ENCODE assay signal across 8 mouse cellular contexts in the genomic region with DNA sequence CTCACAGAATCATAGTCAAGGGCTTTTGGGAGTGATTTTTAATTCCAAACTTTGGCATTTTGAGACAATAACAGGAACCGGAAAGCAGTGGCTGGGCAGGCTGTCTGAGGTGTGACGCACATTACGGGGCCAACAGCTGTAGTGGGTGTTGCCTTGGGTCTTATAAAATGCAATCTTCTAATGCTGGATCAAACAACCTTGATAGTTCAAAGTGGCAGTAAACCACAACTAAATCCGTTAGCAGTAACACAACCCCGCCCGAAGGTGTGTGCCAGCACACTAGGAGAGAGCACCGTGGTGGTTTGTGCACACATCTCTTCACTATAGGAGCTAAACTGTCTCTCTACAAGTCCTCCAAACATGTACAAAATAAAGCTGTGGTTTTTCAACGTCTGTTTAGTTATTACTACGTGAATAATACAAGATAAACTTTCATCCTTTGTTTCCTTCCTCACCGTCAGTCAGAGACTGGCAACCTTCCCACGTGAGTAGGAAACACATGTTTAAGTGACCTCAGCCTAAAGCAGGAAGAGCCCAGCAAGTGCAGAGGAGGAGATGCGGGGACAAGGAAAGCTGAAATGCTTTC.
DNase-seq lines count a peak whose midpoint lies in the region; ATAC-seq lines count a peak whose summit lies in the region.

No protein-coding gene starts in this region.

- H3K4me3 ChIP-seq in heart, embryonic 15.5 days = no peak overlapping the region
- H3K4me3 ChIP-seq in limb, embryonic 12.5 days (replicated peaks) = no peak overlapping the region
- no peak overlapping the region for H3K4me3 ChIP-seq in forebrain, embryonic 14.5 days (ENCODE audit: low read depth, low read length)

- WGBS in heart, embryonic 15.5 days = 29% methylated on average over 12 of the region's 12 CpGs
- WGBS in limb, embryonic 12.5 days = 55% methylated on average over 12 of the region's 12 CpGs
- WGBS in forebrain, embryonic 14.5 days = 71% methylated on average over 12 of the region's 12 CpGs

- H3K4me2 ChIP-seq in heart, embryonic 15.5 days = peak overlapping the region; percentile 41
- H3K4me2 ChIP-seq in limb, embryonic 12.5 days = no peak overlapping the region
- H3K4me2 ChIP-seq in forebrain, embryonic 14.5 days (ENCODE audit: low read length) = no peak overlapping the region

- ATAC-seq in heart, embryonic 15.5 days (replicated peaks; ENCODE audit: insufficient number of reproducible peaks, insufficient read depth, low FRiP score, low read depth) = peak; percentile 52
- no peak for ATAC-seq in limb, embryonic 12.5 days (ENCODE audit: insufficient number of reproducible peaks, insufficient read depth, low FRiP score, low TSS enrichment, low read depth)
- ATAC-seq in monocyte, adult 5-6 weeks (replicated peaks; ENCODE audit: insufficient number of reproducible peaks, low FRiP score, low TSS enrichment, poor library complexity, severe bottlenecking) = peak; percentile 66
- ATAC-seq in forebrain, embryonic 14.5 days = no peak

- peaks cover 45% of the 10 kb centered on the region for H3K4me1 ChIP-seq in heart, embryonic 15.5 days (replicated peaks)
- peaks cover 12% of the 10 kb centered on the region for H3K4me1 ChIP-seq in limb, embryonic 12.5 days (replicated peaks)
- H3K4me1 ChIP-seq in forebrain, embryonic 14.5 days (ENCODE audit: control insufficient read depth, insufficient read depth, low read length) = no peaks in the 10 kb centered on the region

- DNase-seq in spleen, adult 12 weeks (ENCODE audit: low spot score) = peak; percentile 47
- DNase-seq in spleen, postnatal 14 days (ENCODE audit: low spot score in 2 of 2) = no peak
- no peak for DNase-seq in forebrain, embryonic 14.5 days (ENCODE audit: low spot score)
- no peak for DNase-seq in retina, embryonic 14.5 days (ENCODE audit: low spot score)
- DNase-seq in cerebellum, adult 11 months = no peak

- no peak overlapping the region for H3K9ac ChIP-seq in heart, embryonic 15.5 days
- H3K9ac ChIP-seq in limb, embryonic 12.5 days (replicated peaks) = no peak overlapping the region
- H3K9ac ChIP-seq in forebrain, embryonic 14.5 days (ENCODE audit: low read length) = no peak overlapping the region

- H3K9me3 ChIP-seq in heart, embryonic 15.5 days (replicated peaks) = no peaks in the 10 kb centered on the region
- H3K9me3 ChIP-seq in limb, embryonic 12.5 days = no peaks in the 10 kb centered on the region
- no peaks in the 10 kb centered on the region for H3K9me3 ChIP-seq in forebrain, embryonic 14.5 days (replicated peaks; ENCODE audit: control insufficient read depth, low read length)

- no peaks in the 10 kb centered on the region for H3K36me3 ChIP-seq in heart, embryonic 15.5 days
- H3K36me3 ChIP-seq in limb, embryonic 12.5 days = no peaks in the 10 kb centered on the region
- no peaks in the 10 kb centered on the region for H3K36me3 ChIP-seq in forebrain, embryonic 14.5 days (ENCODE audit: control insufficient read depth, insufficient read depth, low read length)

- H3K27ac ChIP-seq in heart, embryonic 15.5 days = peak overlapping the region; percentile 79
- peak overlapping the region; percentile 41; the same call in 1 of the 2 replicates for H3K27ac ChIP-seq in limb, embryonic 12.5 days
- no peak overlapping the region for H3K27ac ChIP-seq in forebrain, embryonic 14.5 days (ENCODE audit: low read depth, low read length)

- H3K27me3 ChIP-seq in heart, embryonic 15.5 days = no peaks in the 10 kb centered on the region
- no peaks in the 10 kb centered on the region for H3K27me3 ChIP-seq in limb, embryonic 12.5 days
- no peaks in the 10 kb centered on the region for H3K27me3 ChIP-seq in forebrain, embryonic 14.5 days (replicated peaks; ENCODE audit: control insufficient read depth, insufficient read depth, low read length)

Comparison
In these comparisons a context has a peak if more than half of its experiments do, and no peak if none do; other contexts are left out.
1. ATAC-seq: peak in heart, embryonic 15.5 days (single experiment) and monocyte, adult 5-6 weeks (single experiment); none in limb, embryonic 12.5 days (single experiment) and forebrain, embryonic 14.5 days (single experiment).